Mouse (Mus musculus): Measurements from ENCODE around the gene Psmb8.

DNA sequence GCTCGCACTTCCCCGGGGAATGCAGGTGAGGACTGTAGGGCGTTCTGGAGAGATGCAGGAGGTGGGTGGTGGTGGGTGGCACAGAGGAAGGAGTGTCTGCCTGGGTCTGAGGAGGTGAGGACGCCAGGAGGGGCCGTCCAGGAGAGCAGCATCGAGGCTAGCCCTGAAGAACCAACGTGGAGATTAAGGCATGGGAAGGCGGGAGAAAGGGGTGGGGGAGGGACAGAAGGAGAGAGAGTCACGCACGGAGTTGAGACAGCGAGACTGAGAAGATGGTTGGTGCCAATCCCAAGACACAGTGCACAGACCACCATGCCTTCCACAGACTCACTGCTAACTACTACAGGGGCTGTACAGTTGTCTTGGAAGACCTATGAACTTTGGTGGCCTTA is 996 bp downstream of the Psmb8 start:
- TF ChIP-seq CTCF (IDR thresholded peaks at IDR 0.05; ENCODE audit: extremely low read depth, insufficient read depth, low read length) (no peak), POLR2A (IDR thresholded peaks at IDR 0.05; ENCODE audit: extremely low read depth, insufficient read depth, low read length) (no peak)
